Mouse (Mus musculus) cerebellum, adult 2 months (tissue): ENCODE measurements at regions not wholly inside any gene's neighbourhood (a gene's known extent, or its start where the extent isn't known, plus 50 kb on each side); places are given as distances from the start of the nearest gene placed in this dataset.

Source experiments
- CTCF ChIP-seq: fragments of 200-500 bp; IDR thresholded peaks from 2 replicates; pipeline ENCODE4 v1.5.1; 2011; ENCODE audit warnings: low read depth, mild to moderate bottlenecking, control low read depth, low read length, moderate library complexity, borderline replicate concordance; ENCODE audit not compliant: insufficient read depth
- POLR2A ChIP-seq: fragments of 200-500 bp; IDR thresholded peaks from 2 replicates; pipeline ENCODE4 v1.6.1; 2011; ENCODE audit warnings: low read length, control low read depth, borderline replicate concordance; ENCODE audit not compliant: insufficient read depth

GRCm38 (mm10) chr13:78998855-78999254, 799.3 kb upstream of the Nr2f1 start:
- no peak for TF ChIP-seq POLR2A
- TF ChIP-seq CTCF, result no peak
